Mouse (Mus musculus) small intestine, adult 2 months (tissue): Measurements from ENCODE around the gene Mamdc4.
A peak's percentile ranks its signal among the peaks of the same experiment; 100 is the strongest.

Source experiments
- CTCF ChIP-seq: fragments of 200-500 bp; IDR thresholded peaks from 2 replicates; pipeline ENCODE4 v1.5.1; 2012; ENCODE audit warnings: low read depth, mild to moderate bottlenecking, control low read depth, inconsistent platforms, low read length, moderate library complexity, mixed read lengths; ENCODE audit not compliant: insufficient replicate concordance, insufficient read length; ENCODE audit errors: extremely low read depth
- POLR2A ChIP-seq: fragments of 200-500 bp; IDR thresholded peaks from 2 replicates; pipeline ENCODE4 v1.6.1; 2012; ENCODE audit warnings: low read depth, mild to moderate bottlenecking, control low read depth, inconsistent platforms, low read length, moderate library complexity

DNA sequence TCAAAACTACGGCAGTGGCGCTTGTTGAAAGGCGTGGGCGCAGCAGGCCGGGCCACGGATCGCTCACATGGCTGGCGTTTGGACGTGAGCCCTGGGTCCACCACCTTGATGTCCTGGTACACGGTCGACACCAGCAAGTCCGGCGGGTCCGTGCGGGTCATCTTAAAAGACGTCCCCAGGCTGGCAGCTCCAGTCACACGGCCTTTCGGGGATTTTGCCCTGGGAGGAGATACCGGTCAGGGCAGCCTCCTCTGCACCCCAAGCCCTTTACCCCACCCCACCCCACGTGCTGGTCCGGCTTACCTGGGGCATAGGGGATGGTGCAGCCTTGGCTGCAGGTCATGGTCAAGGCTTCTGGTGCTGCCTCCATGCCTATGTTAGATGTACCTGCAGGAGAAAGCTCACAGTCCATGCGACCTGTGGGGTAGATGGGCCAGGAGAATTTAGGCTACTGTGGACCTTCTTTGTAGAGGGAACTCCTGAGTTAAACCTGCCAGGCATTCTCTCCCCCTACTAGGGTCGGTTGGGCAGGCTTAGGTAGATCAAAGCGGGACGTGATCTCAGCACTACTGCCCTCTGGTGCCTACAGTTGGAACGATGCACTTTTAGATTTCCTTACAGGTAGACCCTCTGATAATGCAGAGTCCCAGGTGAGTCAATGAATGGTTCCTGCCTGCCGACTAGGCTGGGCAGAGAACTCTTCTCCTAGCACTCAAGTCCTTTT lies 5.3 kb upstream of the Mamdc4 start:
- no peak for TF ChIP-seq POLR2A
- peak; percentile 75; the same call in 1 of the 2 replicates for TF ChIP-seq CTCF
